Mouse (Mus musculus): ENCODE results near the gene Gm3278. TPM values are rescaled to one million over a fixed set of nuclear protein-coding genes. Genes with fewer than 3 reads are reported as not detected.
"Not testable (repeated sequence)": the region's sequence is repeated elsewhere in the genome, so short reads cannot be mapped to it uniquely, and the experiment has no call there.

Gene Gm3278
- not detected for total RNA-seq (2021)
- long read RNA-seq, experiment 1: 0 reads
- long read RNA-seq, experiment 2: 0 reads

DNA sequence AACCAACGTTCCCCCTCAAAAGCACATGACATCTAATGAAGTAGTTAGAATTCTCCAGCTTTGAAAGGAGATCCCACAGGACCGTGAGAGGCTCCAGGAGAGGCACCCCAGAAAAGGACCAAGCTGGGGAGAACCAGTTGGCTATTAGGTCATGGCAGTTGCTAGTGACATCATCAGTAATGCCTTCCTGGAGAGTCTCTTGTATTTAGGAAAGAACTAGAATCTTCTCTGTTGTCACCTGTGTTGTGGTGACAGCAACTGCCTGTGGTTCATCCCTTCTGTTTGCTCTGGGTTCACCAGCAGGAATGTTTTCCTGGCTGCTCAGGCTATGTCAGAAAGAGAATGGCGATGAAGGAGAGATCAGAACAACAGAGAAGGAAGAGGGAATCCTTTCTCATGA is at the start of gene Gm3278:
Gm3278 (plus strand) TSS at position 301 of the 400 bp plus-strand sequence.
- not testable (repeated sequence) for DNase-seq

GRCm38 (mm10) chr14:4855299-4855980 is 36.8 kb upstream of the Gm3278 start, which contains the start of gene Gm3264:
TSS of gene Gm3264 (plus strand) at chr14:4855576.
- peak; percentile 5 for DNase-seq

Other genes starting within 250 kb of the Gm3278 start
- not detected for gene Gm3239, start 228.2 kb upstream of the Gm3278 start, total RNA-seq (2021)
- gene Gm7876, start 183.2 kb upstream of the Gm3278 start, total RNA-seq (2021): not detected
- gene Gm3252, start 165.6 kb upstream of the Gm3278 start, total RNA-seq (2021): under 1 TPM in 1 of 2 experiments, not detected in 1; 0.39 TPM
- gene Gm9602, start 116.1 kb upstream of the Gm3278 start, total RNA-seq (2021): not detected
- not detected for gene Gm3269, start 54.3 kb upstream of the Gm3278 start, total RNA-seq (2021)
- 1 to 10 TPM in 1 of 2 experiments, not detected in 1; 4.7 TPM for gene Gm3264, start 36.8 kb upstream of the Gm3278 start, total RNA-seq (2021)
- gene Gm8297, start 91.5 kb downstream of the Gm3278 start, total RNA-seq (2021): not detected
- gene Gm3298, start 123.5 kb downstream of the Gm3278 start, total RNA-seq (2021): not detected
- gene 4930555G01Rik, start 158.2 kb downstream of the Gm3278 start, total RNA-seq (2021): not detected
- under 1 TPM; 0.15 to 1.00 TPM for gene Gm8281, start 178.6 kb downstream of the Gm3278 start, total RNA-seq (2021)
- gene Gm8279, start 239.1 kb downstream of the Gm3278 start, total RNA-seq (2021): not detected